Mouse (Mus musculus) liver, postnatal 0 days (tissue): ENCODE measurements at regions not wholly inside any gene's neighbourhood (a gene's known extent, or its start where the extent isn't known, plus 50 kb on each side); places are given as distances from the start of the nearest gene placed in this dataset.

Experiments used
- CTCF ChIP-seq: sonication (generic); IDR thresholded peaks from 2 replicates; pipeline ENCODE4 v1.5.1; 2016; ENCODE audit warnings: antibody characterized with exemption, low read depth
- EP300 ChIP-seq: IDR thresholded peaks from 2 replicates; pipeline ENCODE4 v1.6.1; 2016; ENCODE audit warnings: antibody characterized with exemption, low read depth, mild to moderate bottlenecking

DNA sequence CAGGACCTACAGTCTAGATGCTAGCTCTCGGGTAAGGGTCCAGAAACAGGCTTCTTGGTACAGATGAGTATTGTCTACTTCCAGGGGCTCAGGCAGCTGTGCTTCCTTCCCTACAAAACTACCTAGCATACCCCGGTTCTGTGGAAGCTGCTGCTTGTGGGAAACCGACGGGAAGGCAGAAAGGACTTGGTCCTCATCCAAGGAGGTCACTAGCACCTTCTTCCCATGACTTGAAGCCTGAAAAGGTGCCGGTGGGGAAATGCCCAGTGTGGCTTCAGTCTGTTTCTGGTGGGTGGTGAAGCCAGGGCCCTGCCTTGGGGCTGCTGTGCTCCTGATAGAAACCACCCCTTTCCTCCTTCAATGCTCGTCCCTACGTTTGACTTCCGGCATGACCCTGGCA, 107.5 kb downstream of the Tex29 start:
- TF ChIP-seq CTCF: no peak
- no peak for TF ChIP-seq EP300
